Mouse (Mus musculus): Measurements from ENCODE around the gene Foxred2.

The Foxred2 gene

GRCm38 (mm10) chr15:77949061-77949460, 7.5 kb downstream of the Foxred2 start:
- in situ Hi-C loops (cut with MboI, MseI): no loop called here

GRCm38 (mm10) chr15:77945711-77946110, 10.8 kb downstream of the Foxred2 start:
- in situ Hi-C loops (cut with MboI, MseI): no loop called here

DNA sequence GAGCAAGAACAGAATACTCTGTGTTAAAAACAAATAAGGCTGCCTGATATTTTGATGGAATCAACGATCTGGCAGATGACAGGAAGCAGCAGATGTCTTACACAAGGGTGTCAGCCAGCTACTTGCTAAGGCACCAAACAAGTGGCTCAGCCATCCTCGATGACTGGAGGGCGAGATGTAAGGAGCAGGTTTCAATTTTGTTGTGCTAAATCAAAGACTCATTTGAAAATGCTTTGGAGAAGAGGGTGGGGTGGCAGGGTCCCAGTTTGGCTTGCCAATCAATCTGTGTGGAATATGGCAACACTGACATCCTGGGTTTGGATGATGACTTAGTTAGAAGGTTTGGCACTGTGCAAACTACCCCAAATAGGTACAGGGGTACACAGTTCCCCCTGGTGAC, 15.0 kb downstream of the Foxred2 start:
- in situ Hi-C loops (cut with MboI, MseI): loop anchor here (5.0 kb wide), 1 partner anchor 1254 kb away; no protein-coding TSS in a partner anchor

- in situ Hi-C loops (cut with MboI, MseI): loop anchor here (10.0 kb wide), 1 partner anchor 1756 kb away; the partner anchor contains the start of gene Gtpbp1
Measured at GRCm38 (mm10) chr15:77938516-77938915, 18.0 kb downstream of the Foxred2 start.

GRCm38 (mm10) chr15:77935673-77936375, 20.7 kb downstream of the Foxred2 start:
- in situ Hi-C loops (cut with MboI, MseI): loop anchor here (10.0 kb wide), 1 partner anchor 1759 kb away; the partner anchor contains the start of gene Gtpbp1

DNA sequence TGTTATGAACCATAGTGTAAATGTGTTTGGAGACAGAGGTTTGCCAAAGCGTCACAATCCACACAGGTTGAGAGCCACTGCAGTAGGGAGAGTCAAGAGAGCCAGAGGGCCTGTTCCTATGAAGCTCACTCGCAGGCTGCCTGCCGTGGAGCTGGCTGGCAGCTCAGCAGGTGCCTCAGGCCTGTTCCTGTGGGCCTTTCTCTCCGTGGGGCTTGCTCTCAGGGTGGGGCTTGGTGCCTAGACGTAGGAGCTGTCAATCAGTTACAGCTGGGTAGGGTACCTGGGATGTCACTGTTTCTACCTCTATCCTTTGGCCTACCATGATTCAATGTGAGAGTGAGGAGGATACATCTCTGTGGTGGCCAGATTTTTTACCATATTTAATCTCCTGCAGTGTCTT, 21.6 kb downstream of the Foxred2 start:
- in situ Hi-C loops (cut with MboI, MseI): loop anchor here (5.0 to 10.0 kb wide), 2 partner anchors 32 to 1760 kb away; partner anchors contain the start of gene Gtpbp1

DNA sequence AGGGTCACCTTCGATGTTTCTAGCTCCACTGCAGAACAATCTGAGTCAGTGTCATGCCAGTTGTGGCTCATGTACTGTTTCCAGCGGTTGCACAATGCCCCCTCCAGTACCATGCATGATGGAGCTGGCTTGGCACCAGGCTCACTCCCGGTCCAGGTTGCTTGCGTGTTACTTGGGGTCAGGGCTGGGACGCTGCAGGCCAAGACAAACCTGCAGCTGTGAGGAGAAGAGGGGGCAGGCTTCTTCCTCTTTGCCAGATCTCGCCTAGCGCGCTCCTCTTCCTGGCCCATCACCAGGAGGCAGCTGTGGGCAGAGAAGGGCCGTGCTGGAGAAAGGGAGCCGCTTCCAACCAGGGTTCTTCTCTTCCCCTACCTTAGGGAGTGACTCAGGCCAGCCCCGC, 22.2 kb downstream of the Foxred2 start:
- in situ Hi-C loops (cut with MboI, MseI): loop anchor here (5.0 to 10.0 kb wide), 2 partner anchors 33 to 1760 kb away; partner anchors contain the start of gene Gtpbp1

GRCm38 (mm10) chr15:77933770-77934169, 22.8 kb downstream of the Foxred2 start:
- in situ Hi-C loops (cut with MboI, MseI): loop anchor here (5.0 to 10.0 kb wide), 2 partner anchors 34 to 1761 kb away; partner anchors contain the start of gene Gtpbp1

- in situ Hi-C loops (cut with MboI, MseI): loop anchor here (5.0 to 10.0 kb wide), 2 partner anchors 34 to 1762 kb away; partner anchors contain the start of gene Gtpbp1
Measured at GRCm38 (mm10) chr15:77933222-77933621, 23.3 kb downstream of the Foxred2 start.

DNA sequence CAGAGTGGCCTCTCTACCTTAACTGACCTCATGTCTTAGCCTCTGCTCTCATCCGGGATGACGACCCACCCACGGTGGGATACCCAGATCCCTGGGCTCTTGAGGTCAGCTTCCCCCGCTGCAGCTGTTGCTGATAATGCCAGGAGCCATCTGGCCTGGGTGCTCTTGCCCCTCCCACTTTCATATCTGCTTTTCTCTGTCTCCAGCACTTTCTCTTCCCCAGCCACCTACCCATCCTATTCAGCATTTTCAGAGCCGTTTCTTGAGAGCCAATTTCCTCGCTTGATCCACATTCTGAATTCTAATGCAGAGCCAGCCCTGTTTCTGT, 24.9 kb downstream of the Foxred2 start:
- in situ Hi-C loops (cut with MboI, MseI): loop anchor here (5.0 to 10.0 kb wide), 2 partner anchors 36 to 1763 kb away; partner anchors contain the start of gene Gtpbp1

DNA sequence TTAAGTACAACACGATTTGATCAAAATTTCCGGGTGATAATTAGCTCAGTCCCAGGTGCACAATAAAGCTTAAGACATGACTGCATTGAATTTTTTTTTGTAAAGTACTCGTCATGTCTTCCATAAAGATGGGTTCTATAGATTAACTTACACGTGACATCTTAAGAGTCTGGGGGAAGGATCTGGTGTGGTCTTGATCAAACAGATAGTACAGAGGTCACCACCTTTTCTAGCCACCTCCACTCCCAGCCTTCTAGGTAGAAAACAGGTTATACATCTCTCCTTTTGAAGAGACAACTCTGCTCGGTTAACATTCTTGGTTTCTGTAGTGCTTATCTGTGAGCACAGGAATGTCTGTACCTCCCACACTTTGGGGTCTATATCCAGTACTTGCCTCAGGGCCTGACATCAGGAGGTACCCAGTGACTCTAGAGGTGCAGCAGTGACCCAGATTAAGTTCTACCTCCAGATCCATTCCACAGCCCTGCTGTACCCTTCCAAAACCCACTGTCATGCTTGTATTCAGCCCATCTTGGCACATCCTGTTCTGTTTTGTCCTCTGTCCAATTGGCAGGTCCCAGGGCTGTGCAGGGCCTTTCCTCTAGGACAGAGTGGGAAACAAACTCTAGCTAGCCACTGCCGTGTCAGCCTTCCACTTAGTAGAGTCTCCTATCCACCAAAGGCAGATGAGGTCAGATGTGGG, 25.4 kb downstream of the Foxred2 start:
- in situ Hi-C loops (cut with MboI, MseI): loop anchor here (5.0 to 10.0 kb wide), 2 partner anchors 36 to 1764 kb away; partner anchors contain the start of gene Gtpbp1

GRCm38 (mm10) chr15:77929804-77930203, 26.7 kb downstream of the Foxred2 start:
- in situ Hi-C loops (cut with MboI, MseI): loop anchor here (5.0 to 10.0 kb wide), 2 partner anchors 37 to 1765 kb away; partner anchors contain the start of gene Gtpbp1

- in situ Hi-C loops (cut with MboI, MseI): no loop called here
Measured at GRCm38 (mm10) chr15:77928673-77929331, 27.7 kb downstream of the Foxred2 start, which contains the start of gene Txn2. Gene Txn2, minus strand, starts transcription at chr15:77929006.

- in situ Hi-C loops (cut with MboI, MseI): no loop called here
Measured at GRCm38 (mm10) chr15:77928091-77928490, 28.4 kb downstream of the Foxred2 start.

DNA sequence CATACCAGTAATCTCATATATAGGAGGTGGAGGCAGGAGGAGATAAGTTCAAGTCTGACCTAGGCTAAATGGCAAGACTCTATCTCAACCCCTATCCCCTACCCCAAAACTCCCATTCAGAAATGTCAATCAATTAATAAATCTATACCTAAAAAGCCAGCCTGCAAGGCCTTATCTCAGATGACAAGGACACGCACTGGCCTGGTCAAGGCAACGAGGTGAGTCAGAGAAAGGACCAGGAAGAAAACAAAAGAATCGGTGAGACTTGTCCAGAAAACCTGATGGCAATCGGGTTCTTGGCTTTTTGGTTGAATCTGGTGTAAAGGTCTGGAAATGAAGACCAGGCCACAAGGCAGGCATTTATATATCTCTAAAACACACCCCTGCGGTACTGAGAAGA, 29.6 kb downstream of the Foxred2 start:
- in situ Hi-C loops (cut with MboI, MseI): no loop called here

- in situ Hi-C loops (cut with MboI, MseI): no loop called here
Measured at GRCm38 (mm10) chr15:77925195-77925594, 31.3 kb downstream of the Foxred2 start.

- in situ Hi-C loops (cut with MboI, MseI): no loop called here
Measured at GRCm38 (mm10) chr15:77923267-77924035, 33.1 kb downstream of the Foxred2 start.

GRCm38 (mm10) chr15:77922710-77923109, 33.8 kb downstream of the Foxred2 start:
- in situ Hi-C loops (cut with MboI, MseI): no loop called here

DNA sequence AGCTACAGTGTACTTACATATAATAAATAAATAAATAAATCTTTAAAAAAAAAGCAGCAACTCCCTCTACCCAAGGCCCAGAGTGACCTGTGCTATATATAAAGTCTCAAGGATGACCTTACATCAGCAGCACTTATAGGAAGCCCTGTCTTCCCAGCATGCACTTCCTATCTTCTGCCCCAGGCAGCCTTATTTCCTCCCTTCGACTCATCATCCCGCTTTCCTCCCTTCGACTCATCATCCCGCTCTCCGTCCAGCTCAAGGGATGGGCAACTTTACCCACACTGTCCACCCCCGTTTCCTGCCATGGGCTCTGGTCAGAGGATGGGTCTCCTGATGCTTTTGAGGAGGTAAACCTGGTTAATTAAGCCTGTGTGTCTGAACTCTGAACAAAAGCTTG, 34.9 kb downstream of the Foxred2 start:
- in situ Hi-C loops (cut with MboI, MseI): no loop called here

GRCm38 (mm10) chr15:77920511-77921462, 35.7 kb downstream of the Foxred2 start:
- in situ Hi-C loops (cut with MboI, MseI): no loop called here
